Mouse (Mus musculus): ENCODE results near the gene Fam19a2. TPM values are rescaled to one million over a fixed set of nuclear protein-coding genes. Genes with fewer than 3 reads are reported as not detected.

Fam19a2 gene
- total RNA-seq, 2 experiments from 2014 or later = 2.3 to 2.5 TPM

GRCm38 (mm10) chr10:123383277-123383676 lies 119.5 kb downstream of the Fam19a2 start:
- DNase-seq (ENCODE audit: low spot score in 2 of 2) = no peak

GRCm38 (mm10) chr10:123385641-123386040 lies 121.8 kb downstream of the Fam19a2 start:
- DNase-seq (ENCODE audit: low spot score in 2 of 2) = no peak

GRCm38 (mm10) chr10:123395429-123395828 lies 131.6 kb downstream of the Fam19a2 start:
- DNase-seq (ENCODE audit: low spot score in 2 of 2) = no peak

GRCm38 (mm10) chr10:123398136-123398535 lies 134.3 kb downstream of the Fam19a2 start:
- no peak for DNase-seq (ENCODE audit: low spot score in 2 of 2)

- no peak for DNase-seq (ENCODE audit: low spot score in 2 of 2)
Measured at GRCm38 (mm10) chr10:123401188-123401587, 137.4 kb downstream of the Fam19a2 start.

GRCm38 (mm10) chr10:123402460-123402859 lies 138.7 kb downstream of the Fam19a2 start:
- DNase-seq (ENCODE audit: low spot score in 2 of 2) = no peak

GRCm38 (mm10) chr10:123414953-123415352 lies 151.2 kb downstream of the Fam19a2 start:
- no peak for DNase-seq (ENCODE audit: low spot score in 2 of 2)

GRCm38 (mm10) chr10:123416024-123416423 lies 152.2 kb downstream of the Fam19a2 start:
- no peak for DNase-seq (ENCODE audit: low spot score in 2 of 2)

GRCm38 (mm10) chr10:123418616-123419173 lies 154.9 kb downstream of the Fam19a2 start:
- DNase-seq (ENCODE audit: low spot score in 2 of 2) = no peak

GRCm38 (mm10) chr10:123420249-123420648 lies 156.5 kb downstream of the Fam19a2 start:
- DNase-seq (ENCODE audit: low spot score in 2 of 2) = no peak

- no peak for DNase-seq (ENCODE audit: low spot score in 2 of 2)
Measured at GRCm38 (mm10) chr10:123424482-123424881, 160.7 kb downstream of the Fam19a2 start.

- DNase-seq (ENCODE audit: low spot score in 2 of 2) = no peak
Measured at GRCm38 (mm10) chr10:123426527-123427363, 162.9 kb downstream of the Fam19a2 start.

GRCm38 (mm10) chr10:123431569-123431968 lies 167.8 kb downstream of the Fam19a2 start:
- no peak for DNase-seq (ENCODE audit: low spot score in 2 of 2)

- DNase-seq (ENCODE audit: low spot score in 2 of 2) = no peak
Measured at GRCm38 (mm10) chr10:123437576-123437975, 173.8 kb downstream of the Fam19a2 start.

- no peak for DNase-seq (ENCODE audit: low spot score in 2 of 2)
Measured at GRCm38 (mm10) chr10:123456800-123457199, 193.0 kb downstream of the Fam19a2 start.

- no peak for DNase-seq (ENCODE audit: low spot score in 2 of 2)
Measured at GRCm38 (mm10) chr10:123460466-123460865, 196.7 kb downstream of the Fam19a2 start.

GRCm38 (mm10) chr10:123462305-123462704 lies 198.5 kb downstream of the Fam19a2 start:
- no peak for DNase-seq (ENCODE audit: low spot score in 2 of 2)

- DNase-seq (ENCODE audit: low spot score in 2 of 2) = no peak
Measured at GRCm38 (mm10) chr10:123514749-123515148, 251.0 kb downstream of the Fam19a2 start.

- DNase-seq (ENCODE audit: low spot score in 2 of 2) = no peak
Measured at GRCm38 (mm10) chr10:123520613-123521012, 256.8 kb downstream of the Fam19a2 start.

GRCm38 (mm10) chr10:123521203-123521602 lies 257.4 kb downstream of the Fam19a2 start:
- DNase-seq (ENCODE audit: low spot score in 2 of 2) = no peak

GRCm38 (mm10) chr10:123525424-123525823 lies 261.6 kb downstream of the Fam19a2 start:
- no peak for DNase-seq (ENCODE audit: low spot score in 2 of 2)

GRCm38 (mm10) chr10:123526059-123526458 lies 262.3 kb downstream of the Fam19a2 start:
- no peak for DNase-seq (ENCODE audit: low spot score in 2 of 2)

GRCm38 (mm10) chr10:123536143-123536542 lies 272.3 kb downstream of the Fam19a2 start:
- DNase-seq (ENCODE audit: low spot score in 2 of 2) = no peak

Measured in adrenal gland, postnatal 4 days (tissue).